In the genomic region with DNA sequence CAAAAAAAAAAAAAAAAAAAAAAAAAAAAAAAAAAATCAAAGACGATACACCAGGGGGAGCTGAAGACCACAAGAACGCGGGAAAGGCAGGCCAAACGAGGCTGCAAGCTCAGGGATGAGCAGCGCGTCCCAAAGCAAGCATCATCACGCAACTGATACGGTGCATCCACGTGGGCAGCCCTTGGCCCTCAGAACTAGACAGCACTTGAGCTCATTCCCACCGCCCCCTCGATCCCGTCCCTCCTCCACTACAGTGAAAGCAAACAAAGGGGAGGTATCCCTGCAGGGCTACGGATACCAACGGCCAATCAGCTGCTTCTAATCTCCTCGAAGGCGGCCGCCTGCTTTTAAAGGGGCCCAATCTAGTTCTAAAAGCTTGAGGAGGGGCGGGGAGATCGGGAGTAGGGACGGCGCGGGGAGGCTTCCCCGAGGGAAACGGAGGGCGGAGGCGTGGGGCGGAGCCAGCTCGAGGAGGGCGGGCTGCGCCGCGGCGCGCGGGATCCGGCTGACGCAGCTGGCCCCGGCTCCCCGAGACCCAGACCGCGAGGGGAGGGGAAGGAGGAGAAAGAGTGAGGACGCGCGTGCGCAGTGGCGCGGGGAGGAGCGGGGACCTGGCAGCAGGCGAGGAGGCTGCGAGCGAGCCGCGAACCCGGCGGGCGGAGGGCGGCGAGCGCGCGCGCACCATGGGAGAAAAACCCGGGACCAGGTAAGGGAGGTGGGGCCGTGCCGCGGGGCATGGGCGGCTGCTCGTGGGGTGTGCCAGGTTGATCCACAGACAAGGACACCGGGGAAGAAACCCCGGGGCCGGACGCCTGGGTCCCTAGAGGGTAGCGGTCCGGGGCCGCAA, we compare ENCODE assay signal across 7 mouse cellular contexts. TPM values are rescaled to one million over a fixed set of nuclear protein-coding genes. Genes with fewer than 3 reads are reported as not detected.
A peak's percentile ranks its signal among the peaks of the same experiment; 100 is the strongest.
DNase-seq lines count a peak whose midpoint lies in the region; ATAC-seq lines count a peak whose summit lies in the region.

A gene (plus strand): TSS at position 588 of the 847 bp plus-strand sequence.

- H3K9me3 ChIP-seq in embryonic facial prominence, embryonic 12.5 days: no peaks in the 10 kb centered on the region
- H3K9me3 ChIP-seq in limb, embryonic 11.5 days (ENCODE audit: control insufficient read depth, low read length): no peaks in the 10 kb centered on the region
- H3K9me3 ChIP-seq in midbrain, embryonic 14.5 days (ENCODE audit: control insufficient read depth, low read length): no peaks in the 10 kb centered on the region

- peak within 1 kb of the TSS; percentile 83 for H3K27ac ChIP-seq in embryonic facial prominence, embryonic 12.5 days
- H3K27ac ChIP-seq in limb, embryonic 11.5 days (replicated peaks; ENCODE audit: low read depth, low read length): peak within 1 kb of the TSS; percentile 50; the same call in 1 of the 2 replicates
- H3K27ac ChIP-seq in midbrain, embryonic 14.5 days (replicated peaks; ENCODE audit: low read depth, low read length): peak within 1 kb of the TSS; percentile 83

- peak within 1 kb of the TSS; percentile 76 for H3K4me3 ChIP-seq in embryonic facial prominence, embryonic 12.5 days
- H3K4me3 ChIP-seq in limb, embryonic 11.5 days (ENCODE audit: low read depth, low read length): peak within 1 kb of the TSS; percentile 65
- peak within 1 kb of the TSS; percentile 84 for H3K4me3 ChIP-seq in midbrain, embryonic 14.5 days (replicated peaks; ENCODE audit: low read depth, low read length)

- H3K4me1 ChIP-seq in embryonic facial prominence, embryonic 12.5 days: peaks cover 15% of the 10 kb centered on the region
- H3K4me1 ChIP-seq in limb, embryonic 11.5 days (ENCODE audit: control insufficient read depth, insufficient read depth, low read length): peaks cover 10% of the 10 kb centered on the region
- peaks cover 18% of the 10 kb centered on the region for H3K4me1 ChIP-seq in midbrain, embryonic 14.5 days (ENCODE audit: control insufficient read depth, insufficient read depth, low read length)

- peak; percentile 100 for DNase-seq in adrenal gland, postnatal 25 days
- DNase-seq in heart, adult 11 months: peak; percentile 100
- peak; percentile 96 for DNase-seq in kidney, adult 18-20 months
- DNase-seq in limb, embryonic 11.5 days (ENCODE audit: low spot score): peak; percentile 99
- peak; percentile 99 for DNase-seq in midbrain, embryonic 14.5 days
- peak; percentile 96 to 97 for DNase-seq in spleen, adult 18-20 months

- peak within 1 kb of the TSS; percentile 81 for H3K4me2 ChIP-seq in embryonic facial prominence, embryonic 12.5 days (replicated peaks)
- peak within 1 kb of the TSS; percentile 82 for H3K4me2 ChIP-seq in limb, embryonic 11.5 days (ENCODE audit: low read depth, severe bottlenecking)
- peak within 1 kb of the TSS; percentile 62 for H3K4me2 ChIP-seq in midbrain, embryonic 14.5 days (ENCODE audit: low read length)

- peak; percentile 96 for ATAC-seq in embryonic facial prominence, embryonic 12.5 days (ENCODE audit: insufficient number of reproducible peaks, insufficient read depth, low FRiP score, low TSS enrichment)
- ATAC-seq in limb, embryonic 11.5 days (ENCODE audit: insufficient number of reproducible peaks, low FRiP score, low TSS enrichment, low read depth): peak; percentile 91
- peak; percentile 94 for ATAC-seq in midbrain, embryonic 14.5 days (ENCODE audit: low FRiP score, low TSS enrichment)

- WGBS in embryonic facial prominence, embryonic 12.5 days: 1% methylated on average over 73 of the region's 75 CpGs
- under 1% methylated on average over 70 of the region's 75 CpGs for WGBS in limb, embryonic 11.5 days
- under 1% methylated on average over 75 of the region's 75 CpGs for WGBS in midbrain, embryonic 14.5 days

- peaks cover 14% of the 10 kb centered on the region for H3K36me3 ChIP-seq in embryonic facial prominence, embryonic 12.5 days
- peaks cover 4% of the 10 kb centered on the region; the same call in 1 of the 2 replicates for H3K36me3 ChIP-seq in limb, embryonic 11.5 days (ENCODE audit: control insufficient read depth, insufficient read depth, low read length)
- peaks cover 20% of the 10 kb centered on the region for H3K36me3 ChIP-seq in midbrain, embryonic 14.5 days (ENCODE audit: control insufficient read depth, insufficient read depth, low read length)

- H3K27me3 ChIP-seq in embryonic facial prominence, embryonic 12.5 days: no peaks in the 10 kb centered on the region
- H3K27me3 ChIP-seq in limb, embryonic 11.5 days (ENCODE audit: control insufficient read depth, insufficient read depth, low read length): no peaks in the 10 kb centered on the region
- H3K27me3 ChIP-seq in midbrain, embryonic 14.5 days (ENCODE audit: control insufficient read depth, insufficient read depth, low read length): no peaks in the 10 kb centered on the region

- peak within 1 kb of the TSS; percentile 81 for H3K9ac ChIP-seq in embryonic facial prominence, embryonic 12.5 days
- H3K9ac ChIP-seq in limb, embryonic 11.5 days (ENCODE audit: low read length): peak within 1 kb of the TSS; percentile 68
- H3K9ac ChIP-seq in midbrain, embryonic 14.5 days (replicated peaks; ENCODE audit: low read length): peak within 1 kb of the TSS; percentile 91

RNA-seq across cellular contexts. Expression of the gene that starts here (rescaled TPM):
- 17.1 and 29.9 TPM in 2 replicates for total RNA-seq in adrenal gland, postnatal 25 days (2021)
- 21.7 and 23.7 TPM in 2 replicates for polyA plus RNA-seq in embryonic facial prominence, embryonic 12.5 days (2016; fragmentation: Nextera tagmentation; extraction: Ambion mirVana)
- polyA plus RNA-seq in limb, embryonic 11.5 days (2014; fragmentation: Nextera tagmentation; extraction: Ambion mirVana): 21.9 and 30.3 TPM in 2 replicates
- polyA plus RNA-seq in midbrain, embryonic 14.5 days (2014; fragmentation: Nextera tagmentation; extraction: Ambion mirVana): 56.5 and 93.0 TPM in 2 replicates

Comparison
In these comparisons a context has a peak if more than half of its experiments do, and no peak if none do; other contexts are left out.
1. Peak in every context shown above with its lines: DNase-seq, ATAC-seq, H3K4me3 ChIP-seq and H3K27ac ChIP-seq.